Mouse (Mus musculus) ES-Bruce4 (cell line): ENCODE data around the gene Egfr.

Experiments used
- CTCF ChIP-seq: IDR thresholded peaks from one replicate; pipeline ENCODE4 v1.8.1; 2011; ENCODE audit warnings: low read depth, low read length
- EP300 ChIP-seq: IDR thresholded peaks from 2 replicates; pipeline ENCODE4 v1.6.1; 2011; ENCODE audit warnings: low read depth, low read length; ENCODE audit not compliant: insufficient read depth
- POLR2A ChIP-seq: IDR thresholded peaks from one replicate; pipeline ENCODE4 v1.8.1; 2011; ENCODE audit warnings: low read length; ENCODE audit not compliant: insufficient read depth

DNA sequence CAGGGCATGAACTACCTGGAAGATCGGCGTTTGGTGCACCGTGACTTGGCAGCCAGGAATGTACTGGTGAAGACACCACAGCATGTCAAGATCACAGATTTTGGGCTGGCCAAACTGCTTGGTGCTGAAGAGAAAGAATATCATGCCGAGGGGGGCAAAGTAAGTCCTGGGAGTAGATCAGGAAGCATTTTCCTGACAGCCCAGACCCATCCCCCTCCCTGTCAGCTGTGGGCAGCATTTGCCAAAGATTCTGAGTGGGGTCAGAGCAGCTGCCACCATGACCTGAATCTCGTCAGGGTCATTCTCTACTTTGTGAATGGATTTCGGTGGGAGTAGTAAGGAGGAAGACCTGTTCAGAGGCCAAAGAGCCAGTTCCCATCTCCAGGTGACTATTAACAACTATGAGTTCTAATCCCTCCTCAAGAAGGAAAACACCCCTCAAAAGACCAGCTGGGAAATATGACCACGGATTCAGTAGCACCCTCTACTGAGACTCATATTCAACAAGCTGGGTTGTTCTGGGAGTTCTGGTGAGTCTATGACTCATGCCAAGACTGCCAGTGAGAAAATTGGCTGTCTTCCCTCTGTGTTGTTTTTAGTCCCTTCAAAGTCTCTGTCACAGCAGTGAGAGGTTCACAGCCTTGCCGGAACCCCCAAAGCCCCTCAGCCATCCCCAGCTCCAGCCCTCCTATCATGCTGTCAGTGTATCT is 152.5 kb downstream of the Egfr start:
- TF ChIP-seq EP300: no peak
- no peak for TF ChIP-seq CTCF
- TF ChIP-seq POLR2A: no peak
